Mouse (Mus musculus) heart, postnatal 14 days (tissue): Measurements from ENCODE around the gene Coq8a. TPM values are rescaled to one million over a fixed set of nuclear protein-coding genes. Genes with fewer than 3 reads are reported as not detected.

Experiments used
- DNase-seq, 2 experiments: peaks; one replicate each; pipeline ENCODE4 v3.0.0; 2021 to 2022
- intact Hi-C: fragments of 180-260 bp; cut with DNase I; formaldehyde crosslinking; loops from one replicate; pipeline ENCODE4 v1.15.1; 2025
- total RNA-seq, 2 experiments: library from RNA; stranded (reverse); gene quantifications; 2 replicates each; pipeline ENCODE4 v1.2.3; 2021

The Coq8a gene
- total RNA-seq, 2 experiments from 2014 or later: 741 to 790 TPM

DNA sequence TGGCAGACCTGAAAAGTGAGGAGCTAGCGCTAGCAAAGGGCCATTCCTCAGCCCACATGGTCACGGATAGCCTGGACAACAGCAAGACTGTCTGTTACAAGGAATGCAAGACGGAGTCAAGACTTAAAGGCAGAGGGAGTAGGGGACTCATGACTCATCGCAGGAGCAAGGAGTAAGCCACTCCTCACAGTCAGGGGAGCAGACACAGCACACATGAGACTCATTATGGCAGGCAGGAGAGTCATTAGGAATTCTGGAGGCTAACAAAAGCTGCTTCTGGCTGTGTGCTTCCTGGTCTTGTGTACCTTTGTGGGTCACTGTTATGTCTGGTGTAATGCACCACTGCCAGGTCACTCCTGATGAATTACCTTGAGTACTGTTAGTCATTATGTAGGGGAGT lies 60.2 kb downstream of the Coq8a start:
- DNase-seq: no peak
- intact Hi-C loops: no loop called here

DNA sequence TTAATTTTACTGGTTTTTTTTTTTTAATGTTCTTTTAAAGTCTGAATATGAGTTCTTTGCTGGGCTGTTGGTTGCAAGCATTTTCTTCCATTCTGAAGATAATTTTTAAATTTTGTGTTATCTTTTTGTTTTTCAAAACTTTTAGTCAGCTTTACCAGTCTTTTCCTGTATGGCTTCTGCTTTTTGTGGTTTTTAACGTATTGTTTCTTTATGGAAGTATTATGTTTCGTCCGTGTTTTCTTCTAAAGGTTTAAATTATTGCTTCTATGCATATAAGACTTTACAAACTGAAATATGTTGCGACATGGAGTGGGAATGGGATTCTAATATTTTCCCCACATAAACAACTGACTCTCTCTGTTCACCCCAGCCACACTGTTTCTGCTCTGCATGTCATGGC lies 67.2 kb downstream of the Coq8a start:
- intact Hi-C loops: no loop called here
- DNase-seq: no peak

DNA sequence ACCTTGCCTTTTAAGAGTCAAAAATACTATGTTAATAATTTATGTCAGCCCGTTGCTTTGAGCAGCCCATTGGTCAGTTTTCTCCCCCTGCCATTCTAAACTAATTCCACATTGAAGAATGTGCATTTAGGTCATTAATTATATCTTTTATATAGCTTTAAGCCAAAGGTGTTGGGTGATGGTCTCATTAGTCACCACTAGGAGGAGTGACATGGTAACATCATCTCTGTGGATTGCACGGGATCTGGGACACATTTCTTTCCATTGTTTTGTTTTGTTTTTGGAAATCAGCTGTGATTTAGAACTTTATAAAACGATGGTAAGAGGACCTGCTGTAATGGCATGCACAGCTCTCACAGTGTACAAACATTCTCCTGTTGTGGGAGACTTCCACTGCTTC lies 68.0 kb downstream of the Coq8a start:
- intact Hi-C loops: no loop called here
- DNase-seq: no peak

DNA sequence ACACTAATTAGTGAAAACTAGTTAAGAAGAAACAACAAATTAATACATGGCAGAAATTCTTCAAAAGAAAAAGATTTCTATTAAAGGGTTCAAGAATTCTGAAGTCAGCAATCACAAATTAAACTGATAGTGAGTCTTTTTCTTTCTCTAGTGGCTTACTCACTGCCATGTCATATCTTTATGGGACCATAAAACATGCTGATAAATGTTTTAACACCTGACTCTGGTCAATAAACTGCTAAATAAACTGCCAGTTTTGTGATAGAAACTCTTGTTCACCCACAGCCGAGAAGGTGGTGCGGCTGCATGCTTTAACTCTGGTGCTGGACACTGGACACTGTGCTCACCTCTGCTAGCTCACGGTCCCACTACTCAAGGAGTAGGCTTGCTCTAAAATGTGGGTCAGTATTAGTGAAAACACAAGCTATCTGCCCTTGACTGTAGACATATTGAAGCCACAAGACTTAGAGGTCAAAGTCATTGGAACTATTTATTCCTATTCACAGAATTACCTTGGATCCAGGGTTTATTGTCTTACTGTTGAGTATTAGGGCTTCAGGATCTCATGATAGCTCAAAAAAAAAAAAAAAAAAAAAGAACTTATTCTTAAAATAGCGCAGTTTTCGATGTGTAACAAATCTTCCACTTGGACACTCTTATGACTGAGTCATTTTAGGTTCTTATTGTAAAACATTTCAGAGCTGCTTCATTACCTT lies 71.2 kb downstream of the Coq8a start:
- no peak for DNase-seq
- intact Hi-C loops: no loop called here

DNA sequence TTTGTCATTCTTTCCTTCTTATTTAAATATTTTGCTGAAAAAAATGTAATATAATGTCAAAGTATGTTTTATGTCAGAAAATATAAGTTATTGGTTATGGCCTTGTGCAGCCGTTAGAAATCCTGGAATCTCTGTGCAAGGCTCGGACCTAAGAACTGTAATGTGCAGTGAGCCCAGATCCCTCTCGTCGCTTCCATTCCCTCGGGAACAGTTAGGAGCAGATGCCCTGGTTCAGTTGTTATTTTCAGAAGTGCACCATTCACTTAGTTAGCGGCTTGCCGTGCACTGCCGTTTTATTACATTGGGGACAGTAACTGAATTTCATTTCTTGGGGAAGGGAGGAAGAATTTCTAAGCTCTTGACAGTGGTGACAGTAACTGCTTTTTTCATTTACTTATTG lies 81.2 kb downstream of the Coq8a start:
- DNase-seq: no peak
- intact Hi-C loops: no loop called here

DNA sequence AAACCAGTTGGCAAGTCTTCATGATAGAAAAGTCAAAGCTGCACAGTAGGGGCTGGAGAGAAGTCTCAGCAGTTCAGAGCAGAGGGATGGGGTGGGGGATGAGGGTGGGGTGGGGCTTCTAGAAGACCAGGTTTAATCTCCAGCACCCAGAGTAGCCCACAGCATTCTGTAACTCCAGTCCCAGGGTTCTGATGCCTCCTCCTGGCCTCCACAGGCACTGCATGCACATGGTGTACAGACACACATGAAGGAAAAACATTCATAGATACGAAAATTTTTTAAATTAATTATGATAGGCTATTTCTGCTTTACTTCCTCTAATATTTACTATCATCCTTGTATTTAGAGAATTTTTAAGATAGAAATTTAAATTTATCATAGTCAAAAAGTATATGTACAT lies 82.9 kb downstream of the Coq8a start:
- intact Hi-C loops: loop anchor here (2.0 kb wide), 1 partner anchor 258 kb away; no protein-coding TSS in a partner anchor
- peak; percentile 7 to 34 for DNase-seq

Other genes starting within 250 kb of the Coq8a start
- 10 to 100 TPM; 43.0 to 47.2 TPM for gene Cdc42bpa, start 239.1 kb downstream of the Coq8a start, total RNA-seq
- gene Psen2, start 63.8 kb upstream of the Coq8a start, total RNA-seq: 10 to 100 TPM; 12.0 to 13.0 TPM
- gene Itpkb, start 130.9 kb upstream of the Coq8a start, total RNA-seq: 10 to 100 TPM; 76.8 to 79.6 TPM